Mouse (Mus musculus): ENCODE measurements around the gene Atf6b.

Gene Atf6b

DNA sequence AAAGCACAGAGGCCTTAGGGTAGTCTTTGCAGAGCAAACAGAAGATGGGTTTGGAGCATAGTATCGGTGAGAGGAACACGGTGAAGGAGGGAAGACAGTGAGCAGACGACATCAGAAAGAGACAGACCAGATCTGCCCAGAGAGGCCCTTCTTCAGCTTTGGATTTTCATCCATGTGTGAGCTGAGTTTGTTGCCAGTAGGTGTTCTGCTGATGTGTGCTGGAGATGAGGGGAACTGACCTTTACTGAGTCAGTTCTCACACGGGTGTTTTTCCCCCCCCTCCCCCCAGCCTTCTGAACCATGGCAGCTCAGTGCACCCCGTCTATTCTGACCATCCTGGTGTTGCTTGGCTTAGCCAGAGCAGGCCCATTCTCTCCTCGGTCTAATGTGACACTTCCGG lies 23.3 kb downstream of the Atf6b start, which contains the start of gene Tnxb:
TSS of gene Tnxb (plus strand) at position 301 of the 400 bp plus-strand sequence.
- no peak for DNase-seq (ENCODE audit: low read depth, low spot score)

DNA sequence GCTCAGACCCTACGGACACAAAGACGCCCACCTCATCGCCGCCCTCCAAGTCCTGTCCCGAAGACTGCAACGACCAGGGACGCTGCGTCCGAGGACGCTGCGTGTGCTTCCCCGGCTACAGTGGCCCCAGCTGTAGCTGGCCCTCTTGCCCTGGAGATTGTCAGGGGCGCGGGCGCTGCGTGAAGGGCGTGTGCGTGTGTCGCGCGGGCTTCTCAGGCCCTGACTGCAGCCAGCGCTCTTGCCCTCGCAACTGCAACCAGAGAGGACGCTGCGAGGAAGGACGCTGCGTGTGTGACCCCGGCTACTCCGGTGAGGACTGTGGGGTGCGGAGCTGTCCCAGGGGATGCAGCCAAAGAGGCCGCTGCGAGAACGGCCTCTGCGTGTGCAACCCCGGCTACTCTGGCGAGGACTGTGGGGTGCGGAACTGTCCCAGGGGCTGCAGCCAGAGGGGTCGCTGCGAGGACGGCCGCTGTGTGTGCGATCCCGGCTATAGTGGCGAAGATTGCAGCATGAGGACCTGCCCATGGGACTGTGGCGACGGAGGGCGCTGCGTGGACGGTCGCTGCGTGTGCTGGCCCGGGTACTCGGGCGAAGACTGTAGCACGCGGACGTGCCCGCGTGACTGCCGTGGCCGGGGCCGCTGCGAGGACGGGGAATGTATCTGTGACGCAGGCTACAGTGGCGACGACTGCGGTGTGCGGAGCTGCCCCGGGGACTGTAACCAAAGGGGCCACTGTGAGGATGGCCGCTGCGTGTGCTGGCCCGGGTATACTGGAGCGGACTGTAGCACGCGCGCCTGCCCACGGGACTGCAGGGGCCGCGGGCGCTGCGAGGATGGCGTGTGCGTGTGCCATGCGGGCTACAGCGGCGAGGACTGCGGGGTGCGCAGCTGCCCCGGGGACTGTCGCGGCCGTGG lies 24.5 kb downstream of the Atf6b start:
- no peak for DNase-seq (ENCODE audit: low read depth, low spot score)

DNA sequence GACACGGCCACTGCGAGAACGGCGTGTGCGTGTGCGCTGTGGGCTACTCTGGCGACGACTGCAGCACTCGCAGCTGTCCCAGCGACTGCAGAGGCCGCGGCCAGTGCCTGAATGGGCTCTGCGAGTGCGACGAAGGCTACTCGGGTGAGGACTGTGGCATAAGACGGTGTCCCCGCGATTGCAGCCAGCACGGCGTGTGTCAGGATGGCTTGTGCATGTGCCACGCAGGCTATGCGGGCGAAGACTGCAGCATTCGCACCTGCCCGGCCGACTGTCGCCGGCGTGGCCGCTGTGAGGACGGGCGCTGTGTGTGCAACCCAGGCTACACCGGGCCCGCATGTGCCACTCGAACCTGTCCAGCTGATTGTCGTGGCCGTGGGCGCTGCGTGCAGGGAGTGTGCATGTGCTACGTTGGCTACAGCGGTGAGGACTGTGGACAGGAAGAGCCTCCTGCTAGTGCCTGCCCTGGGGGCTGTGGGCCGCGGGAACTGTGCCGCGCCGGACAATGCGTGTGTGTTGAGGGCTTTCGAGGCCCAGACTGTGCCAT lies 25.4 kb downstream of the Atf6b start:
- no peak for DNase-seq (ENCODE audit: low read depth, low spot score)

DNA sequence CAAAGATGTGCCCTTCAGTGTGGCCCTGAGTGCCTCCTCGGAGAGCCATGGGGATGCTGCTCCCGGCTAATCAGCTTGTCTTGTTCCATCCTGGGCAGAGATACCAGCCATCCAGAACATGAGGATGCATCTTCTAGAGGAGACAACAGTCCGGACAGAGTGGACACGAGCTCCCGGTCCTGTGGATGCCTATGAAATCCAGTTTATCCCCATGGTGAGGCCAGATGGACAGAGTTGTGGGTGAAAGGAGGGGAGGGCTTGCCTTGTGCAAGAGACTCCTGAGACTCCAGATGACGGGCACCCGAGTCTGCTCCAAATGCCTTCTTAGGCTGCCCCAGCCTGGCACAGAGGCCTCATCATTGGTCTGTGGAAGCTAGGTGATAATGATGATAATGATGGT lies 26.2 kb downstream of the Atf6b start:
- DNase-seq (ENCODE audit: low read depth, low spot score) = no peak

DNA sequence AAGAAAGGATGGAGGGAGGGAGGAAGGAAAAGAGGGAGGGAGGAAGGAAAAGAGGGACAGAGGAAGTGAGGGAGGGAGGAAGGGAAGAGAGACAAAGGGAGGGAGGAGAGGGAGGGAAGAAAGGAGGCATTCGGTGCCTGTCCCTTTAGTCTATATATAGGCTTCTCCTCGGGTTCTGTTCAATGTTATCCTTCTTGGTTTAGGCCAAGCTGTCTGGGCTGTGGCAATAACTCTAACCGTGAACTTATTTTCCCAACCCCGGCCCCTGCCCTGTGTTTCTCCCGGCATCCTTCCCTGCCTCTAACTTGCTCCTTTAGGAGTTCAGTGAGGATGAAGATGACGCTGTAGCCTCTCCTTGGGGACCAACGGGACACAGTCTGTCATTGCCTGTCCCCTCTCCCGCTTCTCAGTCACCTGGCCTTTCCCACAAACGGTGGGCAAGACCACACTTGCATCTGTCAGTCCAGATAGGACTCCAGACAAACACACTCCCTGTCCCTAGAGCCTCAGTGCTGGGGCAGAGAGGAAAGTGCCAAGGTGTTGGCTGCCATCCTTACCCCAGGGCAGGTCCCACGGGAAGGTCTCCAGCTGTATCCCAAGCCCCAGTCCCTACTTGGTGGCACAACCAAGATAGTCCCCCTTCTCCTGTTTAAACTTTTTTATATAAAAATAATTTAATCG lies 27.7 kb downstream of the Atf6b start:
- DNase-seq (ENCODE audit: low read depth, low spot score) = no peak

DNA sequence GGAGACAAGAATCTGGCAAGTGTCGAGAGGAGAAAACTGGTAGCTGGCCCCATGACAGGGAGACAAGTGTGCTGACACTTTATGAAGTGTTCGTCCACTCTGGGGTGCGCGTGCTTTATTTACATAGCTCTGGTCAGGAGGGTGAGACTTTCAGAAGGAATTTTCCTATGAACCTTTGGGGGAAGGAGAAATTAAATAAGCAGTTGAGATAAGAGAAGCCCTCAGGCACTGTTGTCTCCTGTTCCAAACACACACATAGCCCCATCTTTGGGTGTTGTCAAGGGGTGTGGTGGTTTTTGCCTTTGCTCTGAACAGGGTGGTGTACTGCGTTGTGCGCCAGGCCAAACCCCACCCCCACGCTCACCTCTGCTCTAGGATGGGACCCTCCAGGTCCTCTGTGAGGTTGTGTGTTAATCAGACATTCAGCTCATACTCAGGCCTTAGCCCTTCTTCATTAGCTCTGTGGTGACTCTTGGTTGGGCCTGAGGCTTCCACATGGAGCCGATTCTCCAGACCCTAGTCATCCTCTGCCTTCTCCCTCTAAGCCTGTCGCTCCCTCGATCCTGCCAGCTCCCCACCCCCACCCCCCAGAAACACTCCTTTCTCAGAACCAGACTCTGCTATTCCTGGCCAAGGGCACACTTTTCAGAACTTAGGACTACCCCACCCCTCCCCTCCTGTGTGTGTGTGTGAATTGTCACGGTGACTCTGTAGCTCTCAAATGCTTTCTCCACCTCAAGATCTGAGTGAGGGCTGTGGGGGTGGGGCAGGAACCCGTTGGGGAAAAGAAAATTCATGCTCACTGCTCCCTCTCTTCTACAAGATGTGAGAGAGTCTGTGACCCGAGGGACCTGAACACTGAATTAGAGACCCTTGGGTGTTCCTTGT lies 28.5 kb downstream of the Atf6b start:
- DNase-seq (ENCODE audit: low read depth, low spot score) = no peak

DNA sequence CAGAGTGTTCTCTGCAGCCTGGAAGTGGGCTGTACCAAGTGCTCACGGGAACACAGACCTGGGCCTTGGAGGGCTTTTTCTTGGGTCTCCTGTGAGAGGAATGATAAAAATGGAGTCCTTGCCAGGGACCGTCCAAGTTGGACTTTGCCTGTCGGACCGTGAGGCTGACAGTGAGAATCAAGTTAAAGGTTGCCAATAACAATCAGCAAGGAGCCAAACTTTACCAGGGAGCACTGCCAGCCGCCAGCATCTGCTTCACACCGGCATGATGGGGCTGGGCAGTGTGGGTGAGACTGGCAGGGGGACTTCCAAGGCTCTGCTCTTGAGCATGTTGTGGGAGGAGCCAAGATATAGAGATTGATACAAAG lies 29.1 kb downstream of the Atf6b start:
- no peak for DNase-seq (ENCODE audit: low read depth, low spot score)

DNA sequence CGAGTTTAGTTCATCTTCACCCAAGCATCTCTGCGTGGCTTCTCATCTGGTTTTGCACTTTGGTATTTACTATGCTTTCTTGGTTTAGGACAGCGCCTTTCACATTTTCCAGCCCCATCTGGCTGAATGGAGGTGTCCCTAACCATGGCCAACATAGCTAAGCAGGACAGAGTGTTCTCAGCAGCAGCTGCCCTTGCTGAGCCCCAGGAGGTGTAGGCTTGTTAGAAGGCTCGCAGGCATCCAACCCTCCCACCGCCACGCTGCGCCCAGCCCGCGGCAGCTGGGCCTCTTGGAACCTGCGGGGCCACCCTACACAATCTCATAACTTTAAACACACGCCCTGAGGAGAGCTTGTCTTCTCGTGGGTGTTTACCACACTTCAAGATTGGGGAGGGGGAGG lies 29.7 kb downstream of the Atf6b start:
- DNase-seq (ENCODE audit: low read depth, low spot score) = no peak

DNA sequence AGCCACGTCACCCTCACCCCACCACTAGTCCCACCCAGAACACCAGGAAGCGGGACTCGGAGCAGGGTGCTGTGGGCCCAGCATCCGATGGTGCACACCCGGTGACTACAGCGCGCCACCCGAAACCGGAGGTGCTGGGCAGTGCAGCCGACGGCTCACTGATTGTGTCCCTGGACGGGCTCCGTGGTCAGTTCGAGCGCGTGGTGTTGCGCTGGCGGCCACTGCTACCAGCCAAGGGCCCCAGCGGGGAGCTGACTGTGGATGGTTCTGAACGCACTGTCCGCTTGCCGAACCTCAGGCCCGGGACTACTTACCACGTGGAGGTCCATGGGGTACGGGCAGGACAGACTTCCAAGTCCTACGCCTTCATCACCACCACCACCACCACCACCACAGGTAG lies 33.2 kb downstream of the Atf6b start:
- no peak for DNase-seq (ENCODE audit: low read depth, low spot score)

DNA sequence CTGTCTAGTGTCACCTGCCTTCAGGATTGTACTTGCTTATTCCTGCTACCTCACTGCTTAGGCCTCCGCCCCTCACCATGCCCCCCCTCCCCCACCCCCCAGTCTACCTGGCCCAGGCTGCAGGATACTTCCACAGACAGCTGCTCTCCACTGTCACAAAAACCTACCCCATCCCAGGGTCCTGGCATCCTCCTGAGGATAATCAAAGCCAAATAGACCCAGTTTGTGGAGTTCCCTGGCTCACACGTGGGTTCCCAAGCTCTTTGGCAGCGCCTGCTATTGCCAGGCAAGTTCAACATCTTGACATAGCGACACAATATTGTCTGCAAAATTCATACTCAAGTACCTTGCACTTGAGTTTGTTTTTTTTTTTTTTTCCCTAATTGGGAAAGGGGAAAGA lies 33.7 kb downstream of the Atf6b start:
- DNase-seq (ENCODE audit: low read depth, low spot score) = no peak

DNA sequence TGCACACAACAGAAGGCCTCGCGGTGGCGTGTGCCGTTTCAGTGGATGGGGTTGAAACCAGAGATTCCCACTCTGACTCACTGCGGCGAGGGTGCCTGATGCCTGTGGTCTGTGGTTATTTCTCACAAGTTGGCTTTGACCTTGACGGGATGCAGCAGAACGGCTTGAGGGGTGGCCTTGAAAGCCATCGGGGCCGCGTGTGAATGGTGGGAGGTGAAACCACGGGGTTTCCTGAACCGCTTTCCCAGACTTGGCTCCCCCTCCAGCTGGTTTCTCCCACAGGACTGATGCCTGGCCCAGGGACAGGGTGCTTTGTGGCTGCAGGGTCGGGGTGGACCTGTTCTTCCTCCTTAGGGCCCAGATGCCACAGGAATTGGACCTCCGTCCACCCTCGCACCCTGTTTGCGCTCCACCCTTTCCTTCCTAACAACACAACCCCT lies 34.2 kb downstream of the Atf6b start:
- DNase-seq (ENCODE audit: low read depth, low spot score) = no peak

DNA sequence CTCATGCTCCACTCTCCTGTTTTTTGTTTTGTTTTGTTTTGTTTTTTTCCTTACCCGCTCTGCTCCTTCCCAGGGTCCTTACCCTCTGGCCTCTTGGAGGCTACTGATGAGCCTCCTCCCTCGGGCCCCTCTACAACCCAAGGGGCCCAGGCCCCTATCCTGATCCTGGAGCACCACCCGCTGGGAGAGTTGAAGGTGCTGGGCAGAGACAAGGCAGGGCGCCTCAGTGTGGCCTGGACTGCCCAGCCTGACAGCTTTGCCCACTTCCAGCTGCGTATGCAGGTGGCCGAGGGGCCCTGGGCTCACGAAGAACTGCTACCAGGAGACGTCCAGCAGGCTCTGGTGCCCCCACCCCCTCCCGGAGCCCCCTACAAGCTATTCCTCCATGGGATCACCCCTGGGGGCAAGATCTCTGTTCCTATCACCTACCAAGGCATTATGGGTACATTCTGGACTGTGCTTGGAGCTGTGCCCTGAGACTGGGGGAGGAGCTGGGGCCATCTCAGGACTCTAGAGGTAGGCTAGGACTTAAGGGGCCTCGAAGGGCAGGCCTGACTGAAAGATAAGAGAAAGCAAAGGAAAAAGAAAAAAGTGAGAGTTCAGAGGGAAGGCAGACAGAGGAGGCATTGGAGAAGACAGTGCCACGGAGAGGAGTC lies 35.1 kb downstream of the Atf6b start:
- DNase-seq (ENCODE audit: low read depth, low spot score) = no peak

DNA sequence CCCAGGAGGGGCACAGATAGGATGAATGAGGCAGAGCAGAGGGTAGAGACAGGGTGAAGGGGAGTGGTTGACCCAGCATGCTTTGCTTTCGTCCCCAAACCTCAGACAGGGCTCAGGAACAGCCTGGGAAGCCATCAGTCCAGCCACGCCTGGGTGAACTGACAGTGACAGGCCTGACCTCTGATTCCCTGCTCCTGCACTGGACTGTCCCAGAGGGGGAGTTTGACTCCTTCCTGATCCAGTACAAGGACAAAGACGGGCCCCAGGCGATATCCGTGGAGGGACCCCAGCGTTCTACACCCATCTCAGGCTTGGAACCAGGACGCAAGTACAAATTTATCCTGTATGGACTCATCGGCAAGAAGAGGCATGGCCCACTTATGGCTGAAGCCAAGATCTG lies 36.2 kb downstream of the Atf6b start:
- DNase-seq (ENCODE audit: low read depth, low spot score) = no peak

DNA sequence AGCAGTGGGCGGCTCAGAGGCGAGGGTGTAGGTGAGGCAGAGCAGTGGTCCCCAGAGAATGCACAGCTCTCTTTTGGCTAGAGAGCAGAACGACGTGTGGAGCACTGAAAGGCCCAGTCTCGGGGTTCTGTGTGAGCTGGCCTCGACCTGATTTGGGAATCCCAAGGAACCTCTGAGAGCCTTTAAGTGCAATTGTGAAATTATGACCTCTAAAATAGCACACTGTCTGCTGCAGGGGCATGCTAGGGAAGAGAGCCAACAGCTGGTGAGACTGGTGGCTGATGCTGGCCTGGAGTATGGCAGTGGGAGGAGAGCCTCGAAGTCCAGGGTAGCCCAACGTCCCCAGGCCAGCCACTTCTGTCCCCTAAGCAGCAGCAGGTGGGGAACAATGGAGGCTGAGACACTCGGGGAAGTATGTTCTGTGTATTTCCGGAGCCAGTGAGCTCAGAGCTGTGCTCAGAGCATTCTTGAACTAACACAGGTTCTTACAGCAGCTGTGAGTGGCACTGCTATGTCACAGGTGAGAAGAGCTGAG lies 36.8 kb downstream of the Atf6b start:
- DNase-seq (ENCODE audit: low read depth, low spot score) = no peak

DNA sequence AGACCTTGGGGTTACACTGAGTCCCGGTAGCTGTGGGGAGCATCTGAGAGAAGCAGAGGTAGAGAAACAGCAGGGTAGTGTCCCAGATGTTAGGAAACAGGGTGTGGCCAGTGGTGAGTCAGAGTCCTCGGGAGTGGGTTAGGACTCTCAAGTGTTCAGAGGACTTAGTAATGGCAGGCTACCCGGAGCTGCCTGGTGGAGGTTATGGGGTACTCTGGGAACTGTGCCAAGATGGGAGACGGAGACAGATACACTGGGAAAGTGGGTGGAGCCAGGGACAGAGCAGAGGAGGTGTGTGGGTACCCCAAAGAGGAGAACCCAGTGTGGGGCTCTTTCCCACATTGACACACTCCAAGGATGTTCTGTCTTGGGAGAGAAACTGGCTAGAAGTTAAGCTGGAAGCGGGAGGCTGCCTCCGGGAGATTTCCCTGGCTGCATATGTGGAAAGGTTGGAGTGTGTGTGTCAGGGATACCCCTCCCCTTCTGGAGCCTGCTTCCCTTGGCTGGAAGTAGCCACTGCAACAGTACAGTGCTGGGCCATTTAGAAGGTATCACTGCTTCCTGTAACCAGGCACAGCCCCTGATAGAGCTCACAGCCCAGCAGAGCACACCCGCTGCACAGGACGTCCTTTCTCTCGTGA lies 37.4 kb downstream of the Atf6b start:
- DNase-seq (ENCODE audit: low read depth, low spot score) = no peak

DNA sequence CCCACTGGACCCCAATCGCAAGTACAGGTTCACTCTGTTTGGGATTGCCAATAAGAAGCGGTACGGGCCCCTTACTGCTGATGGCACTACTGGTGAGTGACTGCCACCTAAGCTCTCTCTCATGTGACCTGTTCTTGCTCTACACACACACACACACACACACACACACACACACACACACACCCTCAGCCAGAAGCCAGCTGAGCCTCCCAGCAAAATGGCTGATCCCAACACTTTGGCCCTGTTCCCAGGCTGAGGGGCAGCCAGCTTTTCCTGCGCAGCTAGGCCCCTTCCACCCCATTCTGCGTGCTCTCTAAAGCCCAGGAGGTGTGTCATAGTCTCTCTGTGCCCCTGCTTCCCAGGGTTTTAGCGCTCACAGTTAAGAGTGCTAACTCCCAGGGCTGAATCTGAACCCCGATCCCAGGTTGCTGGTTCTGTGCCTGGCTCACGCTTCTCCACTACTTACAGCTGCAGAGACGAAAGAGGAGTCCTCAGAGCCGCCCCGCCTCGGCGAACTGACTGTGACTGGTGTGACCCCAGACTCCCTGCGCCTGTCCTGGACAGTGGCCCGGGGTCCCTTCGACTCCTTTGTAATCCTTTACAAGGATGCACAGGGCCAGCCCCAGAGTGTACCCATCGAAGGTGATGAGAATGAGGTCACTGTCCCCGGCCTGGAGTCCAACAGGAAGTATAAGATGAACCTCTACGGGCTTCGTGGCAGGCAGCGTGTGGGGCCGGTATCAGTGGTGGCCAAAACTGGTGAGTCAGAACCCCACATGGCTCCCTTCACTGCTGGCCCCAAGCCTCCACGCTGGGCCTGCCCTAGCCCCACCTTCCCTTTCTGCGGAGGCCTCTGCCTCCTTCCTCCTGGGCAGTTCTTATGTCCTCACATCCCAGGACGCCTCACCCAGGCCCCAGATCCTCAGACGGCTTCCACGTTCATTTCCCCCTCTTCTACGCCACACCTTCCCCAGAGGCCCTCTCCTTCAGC lies 38.5 kb downstream of the Atf6b start:
- DNase-seq (ENCODE audit: low read depth, low spot score) = no peak

DNA sequence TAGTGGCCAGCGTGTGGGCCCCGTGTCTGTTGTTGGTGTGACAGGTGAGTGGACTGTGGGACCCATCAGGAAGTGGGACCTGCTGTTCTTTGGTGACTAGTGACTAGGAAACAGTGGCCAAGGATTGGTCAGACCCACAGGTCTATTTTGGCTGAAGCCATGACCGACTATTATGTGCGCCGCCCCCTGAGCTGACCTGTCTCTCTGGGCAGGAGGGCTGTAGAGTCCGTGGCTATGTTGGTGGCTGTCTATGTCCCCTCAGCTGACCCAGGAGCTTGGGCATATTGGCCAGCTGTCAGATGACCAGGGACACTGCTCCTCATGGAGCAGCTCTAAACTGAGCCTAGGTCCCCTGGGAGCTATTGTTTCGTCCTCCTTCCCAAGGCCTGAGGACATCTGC lies 41.9 kb downstream of the Atf6b start:
- DNase-seq (ENCODE audit: low read depth, low spot score) = no peak

DNA sequence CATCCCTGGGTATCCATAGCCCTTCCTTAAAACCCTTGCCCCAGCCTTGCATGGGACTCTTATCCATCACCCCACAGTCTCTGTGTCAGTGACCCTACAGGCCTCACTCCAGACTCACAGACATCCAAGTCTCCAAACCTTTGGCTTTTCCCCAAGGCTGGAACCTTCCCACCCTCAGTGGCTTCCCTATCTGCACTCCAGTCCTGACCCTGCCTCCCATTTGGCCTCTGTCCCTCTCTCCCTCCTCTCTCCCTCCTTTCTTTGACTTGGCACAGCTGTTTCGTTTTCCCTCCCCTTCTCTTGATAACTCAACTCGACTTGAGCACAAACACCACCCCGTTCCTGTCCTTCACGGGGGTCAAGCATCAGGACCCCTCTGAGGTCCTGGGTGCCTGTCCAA lies 43.5 kb downstream of the Atf6b start:
- no peak for DNase-seq (ENCODE audit: low read depth, low spot score)

DNA sequence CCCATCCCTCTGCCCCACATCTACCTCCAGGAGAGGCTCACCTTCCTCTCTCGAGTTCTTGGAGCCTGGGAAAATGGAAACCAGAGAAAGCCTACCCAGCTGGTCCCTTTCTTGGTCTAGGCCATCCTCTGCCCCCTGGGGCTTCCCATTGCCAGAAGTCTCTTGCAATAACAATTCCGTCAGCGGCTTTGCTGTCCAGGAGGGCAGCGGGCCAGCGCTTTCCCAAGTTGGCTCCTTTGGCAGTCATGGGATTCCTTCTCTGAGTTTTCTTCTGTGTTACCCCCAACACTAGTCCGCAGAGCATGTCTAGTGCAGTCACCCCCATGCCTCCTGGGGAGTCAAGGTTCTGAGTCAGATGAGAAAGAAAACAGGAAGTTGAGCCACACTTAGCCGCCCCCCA lies 46.0 kb downstream of the Atf6b start:
- no peak for DNase-seq (ENCODE audit: low read depth, low spot score)

All from forelimb bud, embryonic 11.5 days (tissue).